Mouse (Mus musculus) embryonic facial prominence, embryonic 10.5 days (tissue): ENCODE measurements around the gene Arid2. TPM values are rescaled to one million over a fixed set of nuclear protein-coding genes. Genes with fewer than 3 reads are reported as not detected.
"Not testable (repeated sequence)": the region's sequence is repeated elsewhere in the genome, so short reads cannot be mapped to it uniquely, and the experiment has no call there.

ENCODE experiments used
- DNase-seq: peaks from one replicate; pipeline ENCODE4 v3.0.0-alpha.2; 2017; ENCODE audit warnings: low spot score
- H3K27ac ChIP-seq: fragments of 300-500 bp; sonication (generic); replicated peaks from 2 replicates; pipeline ENCODE4 v1.5.1; 2016; ENCODE audit warnings: mild to moderate bottlenecking
- H3K27me3 ChIP-seq: fragments of 300-500 bp; sonication (generic); replicated peaks from 2 replicates; pipeline ENCODE4 v1.6.1; 2016; ENCODE audit warnings: low read depth, mild to moderate bottlenecking; ENCODE audit not compliant: poor library complexity, severe bottlenecking
- H3K36me3 ChIP-seq: fragments of 300-500 bp; sonication (generic); replicated peaks from 2 replicates; pipeline ENCODE4 v1.6.1; 2016; ENCODE audit warnings: mild to moderate bottlenecking, moderate library complexity
- H3K4me1 ChIP-seq: fragments of 300-500 bp; sonication (generic); 2 replicates; pipeline ENCODE4 v1.6.1; 2016
- H3K4me3 ChIP-seq: fragments of 300-500 bp; sonication (generic); 2 replicates; pipeline ENCODE4 v1.5.1; 2016; ENCODE audit warnings: mild to moderate bottlenecking, moderate library complexity
- H3K9me3 ChIP-seq: fragments of 300-500 bp; sonication (generic); 2 replicates; pipeline ENCODE4 v1.6.1; 2016; ENCODE audit warnings: mild to moderate bottlenecking
- WGBS: fragments of 180-500 bp; shearing (Covaris S2); methylation state at CpG from one replicate; pipeline ENCODE4 v1.1.7; 2016; 5-methylcytosine and 5-hydroxymethylcytosine counted together
- polyA plus RNA-seq: library from polyadenylated mRNA; unstranded; fragments of >200 nt; fragmentation: Nextera tagmentation; extraction: Ambion mirVana; gene quantifications from 2 replicates; pipeline ENCODE4 v1.2.1, GENCODE M21; 2016

The Arid2 gene
- polyA plus RNA-seq, 1 experiment from 2014 or later, result 31.2 TPM

DNA sequence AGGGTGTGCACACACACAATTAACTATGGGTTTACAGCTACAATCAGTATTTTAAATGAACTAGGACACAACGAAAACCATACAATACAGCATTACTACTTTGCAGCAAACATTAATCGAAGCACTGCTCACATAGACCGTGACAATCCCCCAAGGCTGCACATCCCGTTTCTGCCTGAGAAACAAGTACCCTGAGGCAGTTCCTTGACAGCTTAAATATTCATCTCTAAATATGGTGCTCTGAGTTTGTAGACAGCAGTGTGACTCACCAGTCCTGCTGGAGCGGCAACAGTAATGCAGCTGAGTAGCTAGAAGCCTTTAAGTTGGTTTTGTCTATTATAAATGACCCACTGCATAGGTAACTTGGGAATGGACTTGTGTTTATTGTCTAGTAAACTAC is 118.2 kb downstream of the Arid2 start:
- 83% methylated on average over 5 of the region's 5 CpGs for WGBS

DNA sequence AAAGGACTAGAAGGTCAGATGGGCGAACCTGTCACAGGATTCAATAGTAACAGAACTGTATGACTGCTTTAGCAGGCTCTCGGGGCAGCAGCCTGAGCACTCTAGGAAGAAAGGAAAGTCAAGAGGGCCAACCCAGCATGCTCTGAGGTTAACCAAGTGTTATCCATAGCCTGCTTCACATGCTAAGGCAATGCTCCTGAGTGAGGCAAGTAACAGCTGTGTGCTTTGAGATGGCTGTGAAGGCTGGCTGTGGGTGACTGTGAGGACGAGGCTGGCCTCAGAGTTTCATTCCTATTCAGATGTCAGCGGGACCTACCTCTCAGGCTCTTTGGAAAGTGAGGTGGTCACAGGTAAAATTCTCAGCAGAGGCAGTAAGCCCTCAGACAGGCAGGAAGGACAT is 118.9 kb downstream of the Arid2 start:
- Histone ChIP-seq H3K9me3 (no peaks in the 10 kb centered on the region), H3K36me3 (peaks cover 80% of the 10 kb centered on the region), H3K4me1 (no peaks in the 10 kb centered on the region), H3K27ac (no peak overlapping the region), H3K4me3 (no peak overlapping the region), H3K27me3 (no peaks in the 10 kb centered on the region)
- 85% methylated on average over 4 of the region's 4 CpGs for WGBS
- no peak for DNase-seq

More for the DNA sequence above, 118.2 kb downstream of the Arid2 start:
- no peaks in the 10 kb centered on the region for H3K9me3 ChIP-seq
- H3K4me3 ChIP-seq, result no peak overlapping the region
- H3K36me3 ChIP-seq, result peaks cover 75% of the 10 kb centered on the region
- H3K27me3 ChIP-seq, result no peaks in the 10 kb centered on the region
- no peaks in the 10 kb centered on the region for H3K4me1 ChIP-seq
- no peak overlapping the region for H3K27ac ChIP-seq
- DNase-seq, result no peak

DNA sequence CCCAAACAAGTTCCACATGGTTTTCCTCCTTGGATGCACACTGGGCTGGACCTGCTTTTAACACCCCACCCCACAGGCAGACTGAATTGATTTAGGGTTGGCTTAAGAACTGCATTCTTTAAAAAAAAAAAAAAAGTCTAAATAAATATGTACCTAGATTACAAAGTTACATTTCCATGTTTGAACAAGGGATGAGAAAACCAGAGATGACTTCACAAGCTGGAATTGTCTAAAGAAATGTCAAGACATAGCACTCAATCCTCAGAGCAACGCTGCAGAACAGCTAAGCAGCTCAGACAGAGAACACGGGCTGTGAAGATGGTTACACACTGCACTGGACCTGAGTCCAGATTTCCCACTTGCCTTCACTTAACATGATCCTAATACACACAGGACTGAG is 119.8 kb downstream of the Arid2 start:
- Histone ChIP-seq H3K27ac (no peak overlapping the region), H3K4me3 (no peak overlapping the region), H3K9me3 (no peaks in the 10 kb centered on the region), H3K36me3 (peaks cover 82% of the 10 kb centered on the region), H3K4me1 (no peaks in the 10 kb centered on the region), H3K27me3 (no peaks in the 10 kb centered on the region)
- WGBS, result 87% methylated on average over 2 of the region's 2 CpGs
- no peak for DNase-seq

DNA sequence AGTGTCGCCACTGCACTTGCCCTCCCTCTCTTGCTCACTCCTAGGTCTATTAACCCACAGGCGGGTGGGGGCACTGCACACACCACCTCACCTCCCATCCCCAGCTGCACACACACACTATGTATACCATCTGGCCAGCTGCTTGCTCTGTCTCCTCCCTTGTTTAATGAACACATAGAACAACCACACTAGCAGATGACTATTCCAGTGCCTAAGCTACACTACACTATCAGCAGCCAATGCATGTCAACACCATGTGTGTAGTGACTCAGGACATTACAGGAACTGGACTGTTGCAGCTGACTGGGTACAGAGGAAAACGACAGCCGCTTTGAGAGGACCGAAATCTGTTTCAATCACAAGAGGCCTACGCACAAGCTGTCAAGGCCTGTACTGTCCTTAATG is 121.4 kb downstream of the Arid2 start:
- Histone ChIP-seq H3K27me3 (no peaks in the 10 kb centered on the region), H3K4me3 (no peak overlapping the region), H3K9me3 (no peaks in the 10 kb centered on the region), H3K4me1 (no peaks in the 10 kb centered on the region), H3K36me3 (peaks cover 82% of the 10 kb centered on the region), H3K27ac (no peak overlapping the region)
- WGBS, result 91% methylated on average over 6 of the region's 6 CpGs
- no peak for DNase-seq

DNA sequence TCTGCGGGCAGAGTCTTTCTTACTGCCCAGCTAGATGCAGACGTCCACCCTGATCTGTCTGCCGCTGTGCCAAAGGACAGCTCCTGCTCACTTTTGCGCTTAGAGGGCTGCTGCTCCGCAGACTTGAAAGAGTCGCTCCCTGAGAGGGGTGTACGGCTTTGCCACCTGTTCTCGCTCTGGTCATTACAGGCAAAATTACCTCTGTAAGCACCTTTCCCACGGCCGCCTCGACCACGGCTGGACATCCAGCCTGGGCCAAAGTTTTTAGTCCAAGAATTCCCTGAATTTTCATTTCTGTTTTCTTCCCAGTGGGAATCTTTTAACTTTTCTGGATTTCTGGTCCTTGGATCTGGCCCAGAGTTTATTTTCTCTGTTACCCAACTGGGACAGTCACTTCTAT is 130.8 kb downstream of the Arid2 start:
- Histone ChIP-seq H3K9me3 (no peaks in the 10 kb centered on the region), H3K4me3 (no peak overlapping the region), H3K36me3 (peaks cover 98% of the 10 kb centered on the region), H3K27ac (no peak overlapping the region), H3K4me1 (no peaks in the 10 kb centered on the region), H3K27me3 (no peaks in the 10 kb centered on the region)
- WGBS, result 95% methylated on average over 12 of the region's 12 CpGs
- no peak for DNase-seq

DNA sequence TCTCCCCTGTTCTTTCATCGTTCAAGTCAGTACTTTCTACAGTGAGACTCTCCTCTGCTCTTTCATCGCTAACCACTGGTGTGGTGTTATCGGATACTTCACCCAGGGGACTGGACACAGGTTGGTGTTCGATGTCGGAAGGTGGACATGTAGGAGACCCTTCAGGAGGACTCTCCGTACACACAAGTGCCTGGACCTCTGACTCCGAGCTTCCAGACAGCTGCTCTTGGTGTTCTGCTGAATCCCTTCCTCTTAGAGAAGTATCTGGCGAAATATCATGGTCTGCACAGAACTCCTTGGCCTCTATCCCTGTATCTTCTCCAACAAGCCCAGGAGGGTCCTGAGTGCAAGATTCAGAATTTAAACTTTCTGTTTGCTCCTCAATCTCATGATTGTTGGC is 132.6 kb downstream of the Arid2 start:
- H3K27ac ChIP-seq, result no peak overlapping the region
- H3K9me3 ChIP-seq, result no peaks in the 10 kb centered on the region
- H3K4me3 ChIP-seq, result no peak overlapping the region
- H3K4me1 ChIP-seq, result no peaks in the 10 kb centered on the region
- DNase-seq, result no peak
- H3K36me3 ChIP-seq, result peaks cover 97% of the 10 kb centered on the region
- no peaks in the 10 kb centered on the region for H3K27me3 ChIP-seq
- WGBS, result 94% methylated on average over 8 of the region's 8 CpGs

DNA sequence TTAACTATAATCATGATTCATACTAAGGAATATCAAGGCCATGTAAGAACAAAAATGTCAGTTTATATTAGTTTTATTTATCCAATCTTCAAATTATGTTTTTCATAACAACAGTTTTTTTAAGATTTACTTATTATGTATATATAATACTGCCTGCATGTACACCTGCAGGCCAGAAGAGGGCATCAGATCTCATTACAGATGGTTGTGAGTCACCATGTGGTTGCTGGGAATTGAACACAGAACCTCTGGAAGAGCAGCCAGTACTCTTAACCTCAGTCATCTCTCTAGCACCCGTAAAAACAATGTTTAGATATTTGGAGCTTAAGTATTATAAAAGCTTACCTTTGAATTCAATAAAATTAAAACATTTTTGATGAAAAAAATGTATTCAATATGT is 146.9 kb downstream of the Arid2 start:
- H3K27me3 ChIP-seq, result no peaks in the 10 kb centered on the region
- WGBS, result 97% methylated on average over 1 of the region's 1 CpGs
- DNase-seq, result no peak
- no peaks in the 10 kb centered on the region for H3K4me1 ChIP-seq
- H3K4me3 ChIP-seq, result no peak overlapping the region
- peaks cover 85% of the 10 kb centered on the region for H3K36me3 ChIP-seq
- no peak overlapping the region for H3K27ac ChIP-seq
- H3K9me3 ChIP-seq, result 0 out of 2 replicates have a peak, but pooled peaks cover 4% of the 10 kb centered on the region

DNA sequence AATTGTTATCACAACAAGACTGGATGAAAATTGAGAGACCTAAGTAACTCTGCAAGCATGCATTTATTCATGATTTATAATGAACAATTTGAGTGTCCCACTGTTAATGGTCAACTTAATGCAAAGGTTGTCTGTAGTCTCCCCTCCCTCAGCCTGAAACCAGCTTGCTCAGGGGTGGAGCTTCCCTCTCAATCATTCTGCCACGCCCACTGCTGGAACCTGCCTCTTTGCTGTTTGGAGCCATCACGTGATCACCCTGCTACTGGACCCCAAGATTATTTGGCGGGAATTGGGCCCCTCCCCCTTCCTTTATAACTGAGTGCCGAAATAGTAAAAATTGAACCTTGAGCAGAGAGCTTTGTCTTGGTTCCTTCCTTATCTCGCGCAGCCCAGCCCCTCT is 154.2 kb downstream of the Arid2 start:
- H3K36me3 ChIP-seq, result peaks cover 83% of the 10 kb centered on the region
- 76% methylated on average over 6 of the region's 6 CpGs for WGBS

DNA sequence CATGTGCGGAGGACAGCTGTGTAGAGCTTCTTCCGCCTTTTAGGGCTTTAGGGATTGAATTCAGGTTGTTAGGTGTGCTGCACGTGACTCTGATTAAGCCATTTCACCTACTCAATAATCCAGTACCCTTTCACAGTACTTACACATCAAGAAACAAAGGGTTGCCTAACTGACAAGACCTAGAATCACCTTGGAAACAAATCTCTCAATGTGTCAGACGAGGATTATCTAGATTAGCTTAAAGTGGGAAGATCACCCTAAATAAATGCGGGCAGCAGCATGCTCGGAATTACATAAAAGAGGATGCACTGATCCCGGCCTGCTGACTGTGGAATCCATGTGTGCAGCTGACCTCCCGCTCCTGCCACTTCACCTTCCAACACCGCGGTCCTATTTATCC is 159.5 kb downstream of the Arid2 start:
- Histone ChIP-seq H3K27me3 (no peaks in the 10 kb centered on the region), H3K27ac (no peak overlapping the region), H3K9me3 (no peaks in the 10 kb centered on the region), H3K36me3 (peaks cover 68% of the 10 kb centered on the region), H3K4me1 (no peaks in the 10 kb centered on the region), H3K4me3 (no peak overlapping the region)
- 81% methylated on average over 10 of the region's 10 CpGs for WGBS
- no peak for DNase-seq

More for the DNA sequence above, 154.2 kb downstream of the Arid2 start:
- not testable (repeated sequence) for DNase-seq, H3K9me3 ChIP-seq, H3K4me1 ChIP-seq, H3K4me3 ChIP-seq, H3K27ac ChIP-seq, H3K27me3 ChIP-seq

DNA sequence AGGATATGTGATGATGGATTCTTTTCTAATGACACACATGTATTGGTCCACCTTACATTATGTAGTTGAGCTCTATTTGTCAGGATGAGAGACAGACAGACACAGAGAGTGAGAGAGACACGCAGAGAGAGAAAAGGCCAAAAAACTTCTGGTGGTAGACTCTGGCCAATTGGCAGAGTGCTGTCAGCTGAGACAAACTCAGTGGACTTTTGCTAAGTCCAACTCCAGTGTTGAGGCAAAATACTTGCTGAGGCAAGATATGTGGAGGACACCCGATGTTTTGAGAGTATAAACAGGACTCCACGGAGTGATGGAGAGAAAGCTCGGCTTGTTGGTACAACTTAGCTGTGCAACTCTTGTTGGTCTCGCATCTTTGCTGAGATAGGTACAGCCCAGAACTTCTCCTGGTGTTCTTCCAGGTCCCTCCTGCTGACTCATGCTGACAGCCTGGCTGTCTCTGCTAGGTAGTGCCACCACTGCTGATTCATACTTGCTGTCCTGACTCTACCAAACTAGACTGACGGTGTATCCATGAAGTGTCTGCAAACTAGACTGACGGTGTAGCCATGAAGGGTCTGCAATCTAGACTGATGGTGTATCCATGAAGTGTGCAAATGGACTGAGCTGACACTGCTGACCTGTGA is 161.5 kb downstream of the Arid2 start:
- H3K27ac ChIP-seq, result no peak overlapping the region
- WGBS, result 94% methylated on average over 7 of the region's 7 CpGs
- H3K4me1 ChIP-seq, result no peaks in the 10 kb centered on the region
- no peaks in the 10 kb centered on the region for H3K27me3 ChIP-seq
- H3K9me3 ChIP-seq, result no peaks in the 10 kb centered on the region
- H3K4me3 ChIP-seq, result no peak overlapping the region
- DNase-seq, result no peak
- H3K36me3 ChIP-seq, result peaks cover 56% of the 10 kb centered on the region

DNA sequence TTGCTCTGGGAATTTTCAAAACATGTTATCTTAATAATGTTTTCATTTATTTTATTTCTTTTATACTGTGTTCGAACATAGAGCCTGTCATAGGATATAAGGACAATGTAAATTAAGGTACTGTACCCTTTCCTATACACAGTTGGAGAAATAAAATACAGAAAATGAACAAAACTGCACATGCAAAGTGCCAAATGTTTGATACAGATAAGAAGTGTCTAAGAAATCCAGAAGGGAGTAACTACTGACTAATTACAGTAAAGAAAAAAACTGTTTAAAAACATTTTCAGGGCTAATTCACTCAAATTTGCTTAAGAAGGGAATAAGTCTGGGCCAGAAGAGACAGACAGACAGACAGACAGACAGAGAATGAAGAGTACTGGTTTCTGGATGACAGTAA is 166.0 kb downstream of the Arid2 start:
- 96% methylated on average over 1 of the region's 1 CpGs for WGBS
- Histone ChIP-seq H3K4me1 (peaks cover 5% of the 10 kb centered on the region; the same call in 1 of the 2 replicates), H3K9me3 (no peaks in the 10 kb centered on the region), H3K27me3 (no peaks in the 10 kb centered on the region), H3K27ac (no peak overlapping the region), H3K4me3 (no peak overlapping the region), H3K36me3 (peaks cover 33% of the 10 kb centered on the region)
- no peak for DNase-seq
